Mouse (Mus musculus) neural tube, embryonic 12.5 days (tissue): Measurements from ENCODE around the gene Mfsd4b5. TPM values are rescaled to one million over a fixed set of nuclear protein-coding genes. Genes with fewer than 3 reads are reported as not detected.
"Not testable (repeated sequence)": the region's sequence is repeated elsewhere in the genome, so short reads cannot be mapped to it uniquely, and the experiment has no call there.

Experiments used
- ATAC-seq: fragments of 200-750 bp; cut with Nextera tagmentation; 2 replicates; pipeline ENCODE4 v1.8.0; 2017; ENCODE audit warnings: low read depth, mild to moderate bottlenecking, moderate TSS enrichment, moderate library complexity; ENCODE audit not compliant: low FRiP score
- H3K27ac ChIP-seq: fragments of 300-500 bp; sonication (generic); 2 replicates; pipeline ENCODE4 v1.5.1; 2016
- H3K27me3 ChIP-seq: fragments of 300-500 bp; sonication (generic); replicated peaks from 2 replicates; pipeline ENCODE4 v1.6.1; 2016; ENCODE audit warnings: mild to moderate bottlenecking
- H3K36me3 ChIP-seq: fragments of 300-500 bp; sonication (generic); 2 replicates; pipeline ENCODE4 v1.6.1; 2016; ENCODE audit warnings: mild to moderate bottlenecking
- H3K4me1 ChIP-seq: fragments of 300-500 bp; sonication (generic); 2 replicates; pipeline ENCODE4 v1.6.1; 2016
- H3K4me2 ChIP-seq: fragments of 300-500 bp; sonication (generic); replicated peaks from 2 replicates; pipeline ENCODE4 v1.6.1; 2016; ENCODE audit warnings: mild to moderate bottlenecking
- H3K4me3 ChIP-seq: fragments of 300-500 bp; sonication (generic); 2 replicates; pipeline ENCODE4 v1.5.1; 2016
- H3K9ac ChIP-seq: fragments of 300-500 bp; sonication (generic); 2 replicates; pipeline ENCODE4 v1.6.1; 2016; ENCODE audit warnings: mild to moderate bottlenecking
- H3K9me3 ChIP-seq: fragments of 300-500 bp; sonication (generic); 2 replicates; pipeline ENCODE4 v1.6.1; 2016; ENCODE audit warnings: mild to moderate bottlenecking
- WGBS: fragments of 180-500 bp; shearing (Covaris S2); methylation state at CpG from one replicate; pipeline ENCODE4 v1.1.7; 2016; 5-methylcytosine and 5-hydroxymethylcytosine counted together
- polyA plus RNA-seq: library from polyadenylated mRNA; unstranded; fragments of >200 nt; fragmentation: Nextera tagmentation; extraction: Ambion mirVana; gene quantifications from 2 replicates; pipeline ENCODE4 v1.2.1, GENCODE M21; 2016

Gene Mfsd4b5
- polyA plus RNA-seq, 1 experiment from 2014 or later, result 0.13 TPM

DNA sequence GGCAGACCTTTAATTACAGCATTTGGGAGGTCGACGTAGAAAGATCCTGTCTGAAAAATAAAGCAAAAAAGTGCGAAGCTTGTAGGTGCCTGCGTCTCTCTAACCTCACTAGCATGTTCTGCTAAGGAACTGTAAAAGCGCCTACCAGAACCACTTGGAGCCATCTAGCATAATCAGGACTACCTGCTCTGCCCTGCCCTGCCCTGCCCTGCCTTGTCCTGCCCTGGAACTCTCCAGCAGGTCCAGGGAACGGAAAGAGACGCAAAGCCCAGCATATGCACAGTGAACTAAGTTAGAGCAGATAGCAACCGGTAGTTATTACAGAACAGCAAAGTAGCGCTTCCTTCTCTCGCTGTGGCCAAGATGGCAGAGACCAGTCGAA is 26.0 kb downstream of the Mfsd4b5 start:
- peak overlapping the region; percentile 98 for H3K4me2 ChIP-seq
- peaks cover 7% of the 10 kb centered on the region; the same call in 1 of the 2 replicates for H3K4me1 ChIP-seq
- H3K4me3 ChIP-seq, result 0 out of 2 replicates have a peak overlapping the region, but pooled peaks have one; percentile 42
- no peak overlapping the region for H3K9ac ChIP-seq
- peak; percentile 64 for ATAC-seq
- H3K27ac ChIP-seq, result no peak overlapping the region
- H3K36me3 ChIP-seq, result no peaks in the 10 kb centered on the region
- no peaks in the 10 kb centered on the region for H3K9me3 ChIP-seq
- no peaks in the 10 kb centered on the region for H3K27me3 ChIP-seq
- 49% methylated on average over 11 of the region's 11 CpGs for WGBS

DNA sequence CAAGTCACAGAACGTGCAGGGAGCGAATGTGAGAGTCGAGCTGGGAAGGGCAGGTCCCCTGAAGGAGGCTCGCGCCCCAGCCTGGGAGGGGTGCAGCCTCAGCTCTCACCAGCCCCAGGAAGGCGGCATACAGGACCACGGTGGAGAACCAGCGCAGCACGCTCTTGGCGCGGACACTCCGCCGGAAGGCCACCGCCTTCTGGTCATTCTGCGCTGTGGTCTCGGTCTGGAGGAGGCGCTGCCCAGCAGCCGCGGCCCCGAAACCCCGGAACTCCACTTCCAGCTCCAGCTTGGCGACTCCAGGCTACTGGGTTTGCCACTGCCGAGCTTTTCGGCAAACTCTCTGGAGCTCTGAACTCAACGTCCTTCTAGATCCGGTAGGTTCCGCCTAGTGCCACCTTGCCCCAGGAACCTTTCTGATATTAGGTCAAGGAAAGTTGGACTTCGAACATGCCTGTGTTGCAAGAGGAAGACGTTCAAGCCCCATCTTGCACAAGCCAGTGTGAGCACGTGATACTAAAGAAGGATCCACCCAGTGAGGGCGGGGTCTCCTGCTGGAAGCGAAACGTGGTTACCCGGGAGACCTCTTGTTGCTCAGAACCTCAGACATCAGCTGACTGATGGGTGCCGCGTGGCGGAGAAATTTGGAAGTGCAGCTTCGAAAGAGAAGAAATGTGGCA is 26.5 kb downstream of the Mfsd4b5 start, which contains the start of gene Mfsd4b3:
Mfsd4b3 (minus strand) TSS at position 393 of the 680 bp plus-strand sequence.
- under 1% methylated on average over 38 of the region's 38 CpGs for WGBS
- Histone ChIP-seq H3K9me3 (no peaks in the 10 kb centered on the region), H3K27me3 (no peaks in the 10 kb centered on the region), H3K36me3 (no peaks in the 10 kb centered on the region), H3K4me3 (peak within 1 kb of the TSS; percentile 42), H3K27ac (no peak within 1 kb of the TSS), H3K4me1 (peaks cover 7% of the 10 kb centered on the region; the same call in 1 of the 2 replicates), H3K9ac (peak within 1 kb of the TSS; percentile 30; the same call in 1 of the 2 replicates), H3K4me2 (peak within 1 kb of the TSS; percentile 98)
- peak; percentile 98 for ATAC-seq

DNA sequence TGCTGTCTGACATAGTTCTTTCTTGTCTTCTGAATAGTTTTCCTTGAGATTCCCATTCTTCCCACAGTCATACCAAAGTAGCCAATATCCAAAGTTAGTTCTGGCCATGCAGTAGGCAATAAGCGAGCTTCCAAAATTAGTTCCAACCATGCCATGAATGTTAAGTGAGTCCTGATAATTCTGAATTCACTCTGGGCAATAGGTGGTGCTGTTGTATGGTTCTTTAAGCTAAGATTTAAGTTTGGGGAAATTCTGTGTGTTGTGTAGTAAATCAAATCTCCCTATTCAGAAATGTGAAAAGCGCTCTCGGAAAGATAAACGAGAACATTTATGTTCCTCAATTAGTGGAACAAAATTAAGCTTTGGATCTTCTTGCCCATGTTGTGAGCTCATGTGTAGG is 28.2 kb downstream of the Mfsd4b5 start:
- Histone ChIP-seq H3K4me1 (peaks cover 7% of the 10 kb centered on the region; the same call in 1 of the 2 replicates), H3K9ac (no peak overlapping the region), H3K36me3 (no peaks in the 10 kb centered on the region), H3K27ac (no peak overlapping the region), H3K27me3 (no peaks in the 10 kb centered on the region), H3K4me2 (no peak overlapping the region), H3K4me3 (no peak overlapping the region), H3K9me3 (no peaks in the 10 kb centered on the region)
- no peak for ATAC-seq
- 72% methylated on average over 4 of the region's 4 CpGs for WGBS

DNA sequence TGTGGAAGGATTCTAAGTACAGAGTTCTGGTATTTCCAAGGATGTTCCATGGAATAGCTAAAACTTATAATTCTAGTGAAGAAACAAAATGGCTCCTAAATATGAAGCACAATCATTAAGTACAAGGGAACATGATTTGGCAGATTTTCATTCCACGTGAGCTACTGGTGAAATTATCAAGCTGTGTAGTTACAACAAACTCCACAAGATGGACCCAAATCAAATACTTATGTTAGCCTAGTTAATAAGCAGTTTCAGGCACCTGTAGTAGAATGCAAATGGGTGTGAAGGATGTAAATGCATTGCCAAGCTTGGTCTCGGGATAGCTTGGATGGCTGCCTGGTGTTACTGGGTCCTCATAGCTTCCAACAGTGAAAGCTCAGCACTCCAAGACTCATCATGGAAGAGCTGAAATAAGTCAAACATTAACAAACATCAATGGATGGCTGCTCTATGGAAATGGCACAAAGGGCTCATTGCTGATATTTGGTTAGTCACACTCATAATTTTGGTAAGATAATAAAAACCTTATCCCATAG is 30.0 kb downstream of the Mfsd4b5 start:
- Histone ChIP-seq H3K9me3 (no peaks in the 10 kb centered on the region), H3K4me1 (peaks cover 7% of the 10 kb centered on the region; the same call in 1 of the 2 replicates), H3K36me3 (no peaks in the 10 kb centered on the region), H3K27ac (no peak overlapping the region), H3K4me3 (no peak overlapping the region), H3K9ac (no peak overlapping the region), H3K4me2 (no peak overlapping the region), H3K27me3 (no peaks in the 10 kb centered on the region)
- 82% methylated on average over 2 of the region's 2 CpGs for WGBS
- no peak for ATAC-seq

DNA sequence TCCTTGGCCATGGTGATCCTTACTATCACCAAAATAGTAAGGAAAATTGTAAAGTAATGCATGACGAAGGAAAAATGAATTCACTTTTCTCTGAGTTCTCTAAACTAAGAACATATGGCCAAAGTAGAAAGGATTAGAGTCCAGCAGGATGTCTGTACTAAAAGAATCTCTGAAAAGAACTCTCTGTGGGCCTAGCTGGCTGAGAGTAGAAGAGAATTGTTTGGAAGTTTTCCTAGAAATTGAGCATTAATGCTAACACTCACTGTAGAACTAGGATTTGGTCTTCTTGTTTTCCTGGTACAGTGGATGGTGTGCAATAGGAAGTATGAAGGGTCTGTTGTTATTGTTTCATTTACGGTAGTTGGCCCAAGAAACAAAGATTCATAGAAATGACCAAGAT is 31.3 kb downstream of the Mfsd4b5 start:
- Histone ChIP-seq H3K27me3 (no peaks in the 10 kb centered on the region), H3K27ac (no peak overlapping the region), H3K36me3 (no peaks in the 10 kb centered on the region), H3K9ac (no peak overlapping the region), H3K4me3 (no peak overlapping the region), H3K4me1 (0 out of 2 replicates have a peak, but pooled peaks cover 5% of the 10 kb centered on the region), H3K4me2 (no peak overlapping the region), H3K9me3 (no peaks in the 10 kb centered on the region)
- WGBS, result 84% methylated on average over 2 of the region's 2 CpGs
- no peak for ATAC-seq

DNA sequence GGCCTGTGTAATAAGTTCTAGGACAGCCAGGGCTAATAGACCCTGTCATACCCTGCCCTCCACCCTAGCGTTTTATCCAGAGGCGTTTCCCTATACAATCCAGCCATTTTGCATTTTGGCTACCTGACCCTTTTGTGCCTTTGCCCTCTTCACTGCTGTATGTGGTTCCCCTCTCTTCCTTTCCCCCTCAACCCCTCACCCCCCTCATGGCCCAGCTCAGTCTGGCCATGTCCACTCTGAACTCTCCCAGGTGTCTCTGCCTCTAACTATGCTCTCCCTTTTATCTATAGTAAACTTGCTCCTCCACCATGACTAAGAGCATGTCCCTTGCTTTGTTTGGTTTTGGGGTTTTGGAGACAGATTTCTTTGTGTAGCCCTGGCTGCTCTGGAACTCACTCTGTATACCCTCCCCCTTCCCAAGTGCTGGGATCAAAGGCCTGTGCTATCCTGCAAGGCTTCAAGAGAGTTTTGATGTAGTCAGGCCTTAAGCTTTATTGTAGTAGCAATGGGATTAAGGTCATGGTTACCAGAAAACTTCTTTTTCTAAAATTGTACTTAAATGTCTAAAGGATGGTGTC is 37.0 kb downstream of the Mfsd4b5 start:
- H3K4me3 ChIP-seq, result no peak overlapping the region
- H3K27ac ChIP-seq, result no peak overlapping the region
- WGBS, result 88% methylated on average over 2 of the region's 2 CpGs
- no peak for ATAC-seq
- no peaks in the 10 kb centered on the region for H3K4me1 ChIP-seq
- H3K9ac ChIP-seq, result no peak overlapping the region
- no peaks in the 10 kb centered on the region for H3K27me3 ChIP-seq
- H3K9me3 ChIP-seq, result no peaks in the 10 kb centered on the region
- H3K4me2 ChIP-seq, result no peak overlapping the region
- no peaks in the 10 kb centered on the region for H3K36me3 ChIP-seq

DNA sequence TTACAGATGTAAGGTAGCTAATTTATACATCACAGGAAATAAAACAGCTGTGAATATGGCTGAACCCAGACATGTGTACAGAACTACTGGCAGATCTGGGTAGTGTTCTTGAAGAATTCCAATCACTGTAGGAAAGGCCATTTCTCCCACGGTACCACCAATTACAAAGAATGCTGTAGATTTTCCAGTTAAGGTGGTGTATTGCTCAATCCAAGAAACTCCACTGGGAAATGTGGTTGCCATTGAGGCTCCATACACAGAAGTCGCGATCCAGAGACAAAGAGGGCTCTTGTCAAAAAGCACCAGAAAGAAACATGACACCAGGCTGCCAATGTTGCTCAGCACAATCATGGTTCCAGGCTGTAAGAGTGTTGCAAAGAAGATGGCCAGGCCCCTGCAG is 39.3 kb downstream of the Mfsd4b5 start:
- not testable (repeated sequence) for H3K27me3 ChIP-seq, H3K9me3 ChIP-seq, H3K4me3 ChIP-seq, H3K9ac ChIP-seq, H3K36me3 ChIP-seq, H3K4me1 ChIP-seq, H3K27ac ChIP-seq, H3K4me2 ChIP-seq, ATAC-seq
- 79% methylated on average over 3 of the region's 3 CpGs for WGBS

DNA sequence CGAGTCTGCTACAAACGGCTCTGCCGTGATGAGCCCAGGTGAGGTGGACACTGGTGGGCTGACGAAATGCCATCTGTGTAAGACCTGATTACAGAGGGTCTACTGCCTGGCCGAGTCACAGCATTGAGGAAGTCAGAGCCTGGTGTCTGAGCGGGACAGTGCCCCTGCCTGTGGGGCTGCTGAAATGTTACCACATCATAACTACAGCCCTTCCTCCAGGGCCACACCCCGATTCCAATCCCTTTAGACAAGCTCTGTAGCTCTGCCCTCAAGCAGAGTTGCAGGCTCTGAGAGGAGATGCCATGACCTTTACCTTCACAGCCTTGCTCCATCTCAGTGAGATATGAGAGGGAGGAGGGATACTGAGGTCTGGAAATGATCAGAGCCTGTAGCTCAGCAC is 49.9 kb downstream of the Mfsd4b5 start:
- no peaks in the 10 kb centered on the region for H3K4me1 ChIP-seq
- 85% methylated on average over 7 of the region's 7 CpGs for WGBS
- no peaks in the 10 kb centered on the region for H3K9me3 ChIP-seq
- no peaks in the 10 kb centered on the region for H3K36me3 ChIP-seq
- H3K9ac ChIP-seq, result no peak overlapping the region
- no peaks in the 10 kb centered on the region for H3K27me3 ChIP-seq
- no peak overlapping the region for H3K4me2 ChIP-seq
- H3K27ac ChIP-seq, result no peak overlapping the region
- ATAC-seq, result no peak
- H3K4me3 ChIP-seq, result no peak overlapping the region

DNA sequence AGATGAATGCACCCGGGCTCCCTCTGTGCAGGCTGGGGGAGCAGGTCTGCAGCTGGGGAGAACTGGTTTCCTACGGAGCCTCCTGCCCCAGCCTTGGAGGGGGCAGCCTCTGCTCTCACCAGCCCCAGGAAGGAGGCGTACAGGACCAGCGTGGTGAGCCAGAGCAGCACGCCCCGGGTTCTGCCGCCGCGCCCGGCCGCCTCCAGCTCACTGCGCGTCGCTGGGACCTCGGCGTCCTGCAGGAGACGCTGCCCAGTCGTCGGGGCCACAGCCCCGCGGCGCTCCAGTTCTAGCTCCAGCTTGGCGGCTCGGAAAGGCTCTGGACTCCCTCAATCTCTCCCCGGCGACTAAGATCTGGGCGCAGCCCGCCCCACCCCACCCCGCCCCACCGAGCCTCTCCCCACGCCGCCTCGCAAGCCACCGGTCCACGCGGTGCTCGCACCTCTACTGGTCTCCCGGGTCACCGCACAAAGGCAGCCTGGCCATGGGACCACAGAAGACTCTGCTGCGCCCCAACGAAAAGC is 59.8 kb downstream of the Mfsd4b5 start, which contains the start of gene Mfsd4b2:
Mfsd4b2 (minus strand) TSS at position 308 of the 524 bp plus-strand sequence.
- Histone ChIP-seq H3K9ac (peak within 1 kb of the TSS; percentile 57), H3K4me2 (peak within 1 kb of the TSS; percentile 87), H3K27ac (no peak within 1 kb of the TSS), H3K36me3 (no peaks in the 10 kb centered on the region), H3K4me1 (peaks cover 8% of the 10 kb centered on the region), H3K9me3 (no peaks in the 10 kb centered on the region), H3K27me3 (peaks cover 19% of the 10 kb centered on the region), H3K4me3 (peak within 1 kb of the TSS; percentile 43)
- peak; percentile 77; the same call in 1 of the 2 replicates for ATAC-seq
- WGBS, result 2% methylated on average over 41 of the region's 41 CpGs

DNA sequence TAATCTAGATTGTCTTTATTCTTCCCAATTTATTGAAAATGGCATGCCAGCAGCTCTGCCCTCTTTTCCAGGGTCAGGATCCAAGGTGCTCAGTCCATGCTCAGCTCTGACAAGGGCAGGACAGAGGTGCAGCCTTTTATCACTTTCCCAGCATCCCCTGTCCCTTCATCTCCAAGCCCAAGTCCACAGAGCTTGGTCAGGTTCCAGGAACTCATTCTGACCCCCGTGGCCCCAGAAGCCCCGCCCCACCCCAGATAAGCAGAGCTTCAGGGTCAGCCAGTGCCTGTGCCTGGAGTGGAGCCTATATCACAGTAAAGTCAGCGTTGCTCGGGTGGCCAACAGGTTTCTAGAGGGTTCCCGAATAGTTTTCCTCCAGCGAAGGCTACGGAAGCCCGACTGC is 61.9 kb downstream of the Mfsd4b5 start:
- not testable (repeated sequence) for ATAC-seq, H3K36me3 ChIP-seq, H3K4me1 ChIP-seq, H3K9ac ChIP-seq, H3K27ac ChIP-seq, H3K9me3 ChIP-seq, H3K4me2 ChIP-seq, H3K4me3 ChIP-seq
- peaks cover 19% of the 10 kb centered on the region for H3K27me3 ChIP-seq
- 76% methylated on average over 8 of the region's 8 CpGs for WGBS

DNA sequence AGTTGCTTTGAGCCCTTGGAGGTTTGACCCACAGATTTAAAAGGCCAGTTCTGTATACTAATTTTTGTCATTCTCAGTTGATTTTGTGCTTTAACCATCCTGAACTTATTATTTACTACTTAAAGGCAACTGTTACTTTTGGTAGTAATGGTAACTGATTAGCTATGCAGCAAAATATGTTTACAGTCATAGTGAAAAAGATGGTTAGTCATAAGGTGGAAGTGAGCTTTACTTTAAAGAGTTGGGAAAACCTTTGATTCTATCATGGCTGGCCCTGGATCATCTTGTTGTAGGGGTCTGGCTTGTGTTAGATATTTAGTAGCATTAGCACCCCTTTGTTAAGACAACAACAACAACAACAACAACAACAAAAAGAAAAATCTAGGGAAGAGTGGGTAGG is 73.8 kb downstream of the Mfsd4b5 start:
- Histone ChIP-seq H3K27me3 (no peaks in the 10 kb centered on the region), H3K9ac (no peak overlapping the region), H3K4me2 (no peak overlapping the region), H3K9me3 (no peaks in the 10 kb centered on the region), H3K4me1 (no peaks in the 10 kb centered on the region), H3K4me3 (no peak overlapping the region), H3K36me3 (no peaks in the 10 kb centered on the region), H3K27ac (no peak overlapping the region)
- ATAC-seq, result no peak

DNA sequence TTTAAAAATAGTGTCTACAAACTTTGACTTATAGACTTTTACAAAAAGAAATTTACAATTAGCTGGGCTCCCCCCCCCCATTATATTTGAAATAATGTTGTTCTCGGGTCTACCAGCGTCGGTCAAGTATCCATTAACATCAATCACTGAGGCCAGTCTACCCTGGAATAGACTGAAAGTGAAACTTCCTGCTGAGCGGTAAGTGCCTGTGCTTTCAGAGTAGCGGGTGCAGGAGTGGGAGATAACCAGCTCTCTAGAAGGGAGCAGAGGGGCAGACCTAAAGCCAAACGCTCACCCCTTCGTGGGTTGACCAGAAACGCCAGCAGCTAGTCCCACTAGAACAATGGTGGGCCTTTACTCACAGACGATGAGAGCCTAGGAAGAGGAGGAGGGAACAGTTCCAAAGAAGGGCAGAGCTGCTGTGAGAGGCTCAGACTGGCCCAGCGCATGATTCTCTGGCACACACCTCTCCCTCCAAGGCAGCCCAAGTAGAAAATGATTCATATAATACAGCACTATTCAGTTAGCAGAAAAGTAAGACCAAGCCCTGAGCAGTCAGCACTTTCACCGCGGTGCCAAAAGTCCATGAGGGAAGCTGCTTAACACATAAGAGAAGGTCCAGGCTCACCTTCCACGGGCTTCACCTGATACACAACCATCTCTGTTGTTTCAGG is 77.5 kb downstream of the Mfsd4b5 start:
- Histone ChIP-seq H3K4me2 (no peak overlapping the region), H3K27me3 (0 out of 2 replicates have a peak, but pooled peaks cover 3% of the 10 kb centered on the region), H3K9me3 (no peaks in the 10 kb centered on the region), H3K27ac (no peak overlapping the region), H3K9ac (no peak overlapping the region), H3K36me3 (no peaks in the 10 kb centered on the region), H3K4me3 (no peak overlapping the region), H3K4me1 (no peaks in the 10 kb centered on the region)
- ATAC-seq, result no peak
- 64% methylated on average over 13 of the region's 13 CpGs for WGBS
